Mouse (Mus musculus) liver, postnatal 0 days (tissue): ENCODE measurements at regions not wholly inside any gene's neighbourhood (a gene's known extent, or its start where the extent isn't known, plus 50 kb on each side); places are given as distances from the start of the nearest gene placed in this dataset.

ENCODE experiments used
- ATAC-seq: fragments of 200-750 bp; cut with Nextera tagmentation; 2 replicates; pipeline ENCODE4 v1.8.0; 2017; ENCODE audit warnings: mild to moderate bottlenecking, moderate library complexity
- DNase-seq: peaks from one replicate; pipeline ENCODE4 v3.0.0-alpha.2; 2016
- H3K27ac ChIP-seq: fragments of 300-500 bp; sonication (generic); 2 replicates; pipeline ENCODE4 v1.5.1; 2014; ENCODE audit warnings: antibody characterized with exemption, moderate library complexity, mild to moderate bottlenecking, low read depth
- H3K27me3 ChIP-seq: fragments of 300-500 bp; sonication (generic); 2 replicates; pipeline ENCODE4 v1.6.1; 2014; ENCODE audit warnings: low read length, control low read depth, mixed read lengths; ENCODE audit not compliant: insufficient read depth
- H3K36me3 ChIP-seq: fragments of 300-500 bp; sonication (generic); replicated peaks from 2 replicates; pipeline ENCODE4 v1.6.1; 2014; ENCODE audit warnings: mild to moderate bottlenecking, control low read depth, low read length, moderate library complexity, mixed read lengths; ENCODE audit not compliant: insufficient read depth
- H3K4me1 ChIP-seq: fragments of 300-500 bp; sonication (generic); 2 replicates; pipeline ENCODE4 v1.6.1; 2014; ENCODE audit warnings: antibody characterized with exemption, mild to moderate bottlenecking, control low read depth; ENCODE audit not compliant: insufficient read depth
- H3K4me2 ChIP-seq: fragments of 300-500 bp; sonication (generic); 2 replicates; pipeline ENCODE4 v1.6.1; 2014; ENCODE audit warnings: low read depth, mild to moderate bottlenecking, low read length, moderate library complexity, mixed read lengths
- H3K4me3 ChIP-seq: fragments of 300-500 bp; sonication (generic); 2 replicates; pipeline ENCODE4 v1.5.1; 2014; ENCODE audit warnings: low read depth, low read length
- H3K9ac ChIP-seq: fragments of 300-500 bp; sonication (generic); replicated peaks from 2 replicates; pipeline ENCODE4 v1.6.1; 2014; ENCODE audit warnings: mild to moderate bottlenecking, moderate library complexity
- H3K9me3 ChIP-seq: fragments of 300-500 bp; sonication (generic); 2 replicates; pipeline ENCODE4 v1.6.1; 2016; ENCODE audit warnings: mild to moderate bottlenecking, control low read depth, low read length, mixed read lengths
- CTCF ChIP-seq: sonication (generic); IDR thresholded peaks from 2 replicates; pipeline ENCODE4 v1.5.1; 2016; ENCODE audit warnings: antibody characterized with exemption, low read depth
- EP300 ChIP-seq: IDR thresholded peaks from 2 replicates; pipeline ENCODE4 v1.6.1; 2016; ENCODE audit warnings: antibody characterized with exemption, low read depth, mild to moderate bottlenecking
- WGBS: fragments of 180-500 bp; shearing (Covaris S2); extraction: QIAGEN DNeasy Blood & Tissue Kit; methylation state at CpG from one replicate; pipeline ENCODE4 v1.1.7; 2014; ENCODE audit not compliant: insufficient replicate concordance; 5-methylcytosine and 5-hydroxymethylcytosine counted together

DNA sequence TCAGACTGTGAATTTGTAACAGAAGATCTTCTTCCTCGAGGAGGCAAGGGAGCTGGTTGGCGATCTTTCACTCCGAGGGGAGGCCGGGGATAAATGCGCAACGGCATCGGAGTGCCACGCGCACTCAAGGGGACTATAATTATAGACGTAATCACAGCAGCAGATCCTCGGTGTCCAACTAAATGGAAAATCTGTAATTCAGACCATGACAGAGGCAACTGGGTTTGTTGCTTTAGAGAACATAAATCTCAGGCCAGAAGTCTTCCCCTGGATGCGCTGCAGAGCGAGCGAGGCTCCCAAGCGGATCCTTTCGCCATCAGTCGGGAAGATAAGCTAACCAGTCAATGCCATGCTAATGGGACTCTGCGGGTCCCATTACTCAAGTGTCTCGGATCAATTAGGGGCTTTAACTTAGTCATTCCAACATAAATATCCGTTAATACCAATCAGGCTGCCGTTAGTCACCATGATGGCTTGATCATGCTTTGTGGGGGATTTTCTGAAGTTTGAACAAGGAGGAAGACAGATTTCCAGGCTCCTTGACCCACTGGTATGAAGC lies 79.9 kb downstream of the Lrrc30 start:
- Histone ChIP-seq H3K36me3 (no peaks in the 10 kb centered on the region), H3K4me1 (no peaks in the 10 kb centered on the region), H3K4me2 (no peak overlapping the region), H3K9me3 (no peaks in the 10 kb centered on the region), H3K9ac (no peak overlapping the region), H3K27ac (no peak overlapping the region), H3K27me3 (no peaks in the 10 kb centered on the region), H3K4me3 (no peak overlapping the region)
- ATAC-seq: no peak
- TF ChIP-seq EP300: no peak
- DNase-seq: no peak
- 85% methylated on average over 21 of the region's 21 CpGs for WGBS

GRCm38 (mm10) chr17:67548966-67549700 lies 83.4 kb downstream of the Lrrc30 start:
- Histone ChIP-seq H3K4me3 (no peak overlapping the region), H3K4me1 (no peaks in the 10 kb centered on the region), H3K4me2 (no peak overlapping the region), H3K27me3 (no peaks in the 10 kb centered on the region), H3K9me3 (no peaks in the 10 kb centered on the region), H3K9ac (no peak overlapping the region), H3K36me3 (no peaks in the 10 kb centered on the region), H3K27ac (no peak overlapping the region)
- no peak for ATAC-seq
- TF ChIP-seq EP300 (no peak), CTCF (no peak)
- WGBS: 59% methylated on average over 11 of the region's 11 CpGs
- DNase-seq: no peak

- H3K27me3 ChIP-seq: no peaks in the 10 kb centered on the region
- 78% methylated on average over 7 of the region's 7 CpGs for WGBS
- DNase-seq (no peak), ATAC-seq (no peak)
- H3K36me3 ChIP-seq: no peaks in the 10 kb centered on the region
- no peak for TF ChIP-seq CTCF
- no peak for TF ChIP-seq EP300
- H3K27ac ChIP-seq: no peak overlapping the region
- no peak overlapping the region for H3K4me2 ChIP-seq
- no peak overlapping the region for H3K4me3 ChIP-seq
- H3K9ac ChIP-seq: no peak overlapping the region
- no peaks in the 10 kb centered on the region for H3K9me3 ChIP-seq
- no peaks in the 10 kb centered on the region for H3K4me1 ChIP-seq
These were observed 88.1 kb downstream of the Lrrc30 start for GRCm38 (mm10) chr17:67544410-67544809.

- H3K9me3 ChIP-seq: no peaks in the 10 kb centered on the region; the same call in 1 of the 2 replicates
- no peak overlapping the region for H3K27ac ChIP-seq
- no peak overlapping the region for H3K9ac ChIP-seq
- H3K4me2 ChIP-seq: no peak overlapping the region
- ATAC-seq: no peak
- TF ChIP-seq CTCF: no peak
- no peak for TF ChIP-seq EP300
- no peaks in the 10 kb centered on the region for H3K36me3 ChIP-seq
- H3K4me1 ChIP-seq: no peaks in the 10 kb centered on the region
- no peak overlapping the region for H3K4me3 ChIP-seq
- H3K27me3 ChIP-seq: no peaks in the 10 kb centered on the region
- no peak for DNase-seq
These were observed 100.2 kb downstream of the Lrrc30 start for GRCm38 (mm10) chr17:67532331-67532730.

DNA sequence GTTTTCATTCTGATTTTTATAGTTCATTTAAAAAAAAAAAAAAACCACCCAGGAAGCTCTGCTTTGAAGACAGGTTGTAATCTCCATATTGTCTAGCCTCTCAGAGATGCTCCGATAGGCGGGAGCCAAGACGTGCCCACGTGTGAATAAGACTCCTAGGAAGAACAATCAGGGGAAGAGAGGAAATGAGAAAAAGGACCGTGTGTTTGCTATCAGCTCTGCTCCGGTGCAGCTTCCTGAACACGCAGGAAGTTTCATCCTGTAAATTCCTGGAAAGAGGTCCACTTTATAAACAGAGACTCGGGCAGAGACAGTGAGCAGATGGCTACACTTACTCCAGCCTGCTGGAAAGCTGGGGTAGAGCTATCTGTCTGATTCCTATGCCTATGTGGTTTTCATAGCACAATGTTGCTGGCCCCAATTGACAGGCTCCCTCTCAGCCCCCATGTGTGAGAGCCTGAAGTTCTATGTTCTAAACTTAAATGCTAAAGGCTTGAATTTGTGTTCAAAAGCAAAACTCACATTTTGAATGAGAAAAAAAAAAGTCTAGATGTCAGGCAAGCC lies 111.6 kb downstream of the Lrrc30 start:
- Histone ChIP-seq H3K27me3 (no peaks in the 10 kb centered on the region), H3K4me3 (no peak overlapping the region), H3K4me2 (no peak overlapping the region), H3K9me3 (0 out of 2 replicates have a peak, but pooled peaks cover 2% of the 10 kb centered on the region), H3K36me3 (no peaks in the 10 kb centered on the region), H3K4me1 (no peaks in the 10 kb centered on the region), H3K9ac (no peak overlapping the region), H3K27ac (no peak overlapping the region)
- WGBS: 40% methylated on average over 8 of the region's 8 CpGs
- no peak for ATAC-seq
- DNase-seq: no peak
- no peak for TF ChIP-seq EP300
- TF ChIP-seq CTCF: no peak

- Histone ChIP-seq H3K36me3 (no peaks in the 10 kb centered on the region), H3K9ac (no peak overlapping the region), H3K27ac (no peak overlapping the region), H3K4me1 (peaks cover 12% of the 10 kb centered on the region; the same call in 1 of the 2 replicates), H3K27me3 (no peaks in the 10 kb centered on the region), H3K4me2 (no peak overlapping the region), H3K9me3 (no peaks in the 10 kb centered on the region), H3K4me3 (no peak overlapping the region)
- TF ChIP-seq EP300 (no peak), CTCF (no peak)
- DNase-seq (no peak), ATAC-seq (no peak)
- WGBS: 75% methylated on average over 7 of the region's 7 CpGs
These were observed 116.8 kb downstream of the Lrrc30 start for GRCm38 (mm10) chr17:67515601-67516147.
